Mouse (Mus musculus) ES-Bruce4 (cell line): ENCODE measurements at regions not wholly inside any gene's neighbourhood (a gene's known extent, or its start where the extent isn't known, plus 50 kb on each side); places are given as distances from the start of the nearest gene placed in this dataset.

ENCODE experiments used
- H3K27ac ChIP-seq: 2 replicates; pipeline ENCODE4 v1.5.1; 2012; ENCODE audit warnings: low read length, inconsistent platforms; ENCODE audit not compliant: insufficient read depth
- H3K27me3 ChIP-seq: 2 replicates; pipeline ENCODE4 v1.6.1; 2012; ENCODE audit warnings: mild to moderate bottlenecking, low read length, inconsistent platforms; ENCODE audit not compliant: control insufficient read depth, poor library complexity, insufficient read depth, severe bottlenecking
- H3K36me3 ChIP-seq: 2 replicates; pipeline ENCODE4 v1.6.1; 2012; ENCODE audit warnings: inconsistent platforms, mild to moderate bottlenecking, low read length, moderate library complexity; ENCODE audit not compliant: control insufficient read depth, poor library complexity, insufficient read depth, severe bottlenecking
- H3K4me1 ChIP-seq: one replicate; pipeline ENCODE4 v1.8.1; 2011; ENCODE audit warnings: low read length; ENCODE audit not compliant: control insufficient read depth, insufficient read depth
- H3K4me3 ChIP-seq: 2 replicates; pipeline ENCODE4 v1.5.1; 2011; ENCODE audit warnings: low read depth, mild to moderate bottlenecking, low read length
- H3K9ac ChIP-seq: 2 replicates; pipeline ENCODE4 v1.6.1; 2012; ENCODE audit warnings: low read depth, mild to moderate bottlenecking, inconsistent platforms; ENCODE audit not compliant: poor library complexity, severe bottlenecking
- H3K9me3 ChIP-seq: replicated peaks from 2 replicates; pipeline ENCODE4 v1.6.1; 2012; ENCODE audit warnings: mild to moderate bottlenecking, low read length, inconsistent platforms; ENCODE audit not compliant: control insufficient read depth, poor library complexity, insufficient read depth, severe bottlenecking
- CTCF ChIP-seq: IDR thresholded peaks from one replicate; pipeline ENCODE4 v1.8.1; 2011; ENCODE audit warnings: low read depth, low read length
- EP300 ChIP-seq: IDR thresholded peaks from 2 replicates; pipeline ENCODE4 v1.6.1; 2011; ENCODE audit warnings: low read depth, low read length; ENCODE audit not compliant: insufficient read depth
- POLR2A ChIP-seq: IDR thresholded peaks from one replicate; pipeline ENCODE4 v1.8.1; 2011; ENCODE audit warnings: low read length; ENCODE audit not compliant: insufficient read depth

GRCm38 (mm10) chr16:55550649-55551312 is 253.0 kb upstream of the Zpld1 start:
- no peaks in the 10 kb centered on the region for H3K36me3 ChIP-seq
- no peaks in the 10 kb centered on the region for H3K27me3 ChIP-seq
- no peak overlapping the region for H3K9ac ChIP-seq
- TF ChIP-seq EP300 (no peak), CTCF (no peak), POLR2A (no peak)
- H3K4me3 ChIP-seq, result no peak overlapping the region
- H3K4me1 ChIP-seq, result no peaks in the 10 kb centered on the region
- no peak overlapping the region for H3K27ac ChIP-seq
- H3K9me3 ChIP-seq, result no peaks in the 10 kb centered on the region

GRCm38 (mm10) chr16:55547095-55547494 is 249.3 kb upstream of the Zpld1 start:
- Histone ChIP-seq H3K27ac (no peak overlapping the region), H3K9ac (no peak overlapping the region), H3K9me3 (no peaks in the 10 kb centered on the region), H3K4me1 (no peaks in the 10 kb centered on the region), H3K36me3 (no peaks in the 10 kb centered on the region), H3K27me3 (no peaks in the 10 kb centered on the region), H3K4me3 (no peak overlapping the region)
- no peak for TF ChIP-seq EP300
- no peak for TF ChIP-seq CTCF
- no peak for TF ChIP-seq POLR2A

GRCm38 (mm10) chr16:55540336-55541015 is 242.7 kb upstream of the Zpld1 start:
- Histone ChIP-seq H3K4me1 (no peaks in the 10 kb centered on the region), H3K27ac (no peak overlapping the region), H3K4me3 (no peak overlapping the region), H3K9ac (no peak overlapping the region), H3K36me3 (no peaks in the 10 kb centered on the region), H3K27me3 (no peaks in the 10 kb centered on the region), H3K9me3 (no peaks in the 10 kb centered on the region)
- TF ChIP-seq CTCF, result no peak
- TF ChIP-seq EP300, result no peak
- no peak for TF ChIP-seq POLR2A

GRCm38 (mm10) chr16:55539179-55539578 is 241.4 kb upstream of the Zpld1 start:
- Histone ChIP-seq H3K36me3 (no peaks in the 10 kb centered on the region), H3K27me3 (no peaks in the 10 kb centered on the region), H3K27ac (no peak overlapping the region), H3K9ac (no peak overlapping the region), H3K4me3 (no peak overlapping the region), H3K4me1 (no peaks in the 10 kb centered on the region), H3K9me3 (no peaks in the 10 kb centered on the region)
- TF ChIP-seq CTCF (no peak), POLR2A (no peak), EP300 (no peak)

GRCm38 (mm10) chr16:55537548-55537947 is 239.8 kb upstream of the Zpld1 start:
- Histone ChIP-seq H3K27ac (no peak overlapping the region), H3K9ac (no peak overlapping the region), H3K4me1 (no peaks in the 10 kb centered on the region), H3K27me3 (no peaks in the 10 kb centered on the region), H3K4me3 (no peak overlapping the region), H3K36me3 (no peaks in the 10 kb centered on the region), H3K9me3 (no peaks in the 10 kb centered on the region)
- TF ChIP-seq CTCF, result no peak
- no peak for TF ChIP-seq POLR2A
- no peak for TF ChIP-seq EP300

GRCm38 (mm10) chr16:55532686-55533085 is 234.9 kb upstream of the Zpld1 start:
- no peak overlapping the region for H3K4me3 ChIP-seq
- no peaks in the 10 kb centered on the region for H3K4me1 ChIP-seq
- TF ChIP-seq CTCF (no peak), EP300 (no peak), POLR2A (no peak)
- H3K9me3 ChIP-seq, result no peaks in the 10 kb centered on the region
- H3K9ac ChIP-seq, result no peak overlapping the region
- no peaks in the 10 kb centered on the region for H3K27me3 ChIP-seq
- H3K36me3 ChIP-seq, result no peaks in the 10 kb centered on the region
- H3K27ac ChIP-seq, result no peak overlapping the region
